Mouse (Mus musculus) liver, embryonic 11.5 days (tissue): ENCODE results near the gene Mrc1. TPM values are rescaled to one million over a fixed set of nuclear protein-coding genes. Genes with fewer than 3 reads are reported as not detected.

Source experiments
- ATAC-seq: fragments of 200-750 bp; cut with Nextera tagmentation; replicated peaks from 2 replicates; pipeline ENCODE4 v1.8.0; 2017; ENCODE audit warnings: moderate number of reproducible peaks, mild to moderate bottlenecking, moderate TSS enrichment, moderate library complexity; ENCODE audit not compliant: low FRiP score
- DNase-seq: peaks from one replicate; pipeline ENCODE4 v3.0.0-alpha.2; 2017; ENCODE audit warnings: low spot score
- H3K27ac ChIP-seq: fragments of 300-500 bp; sonication (generic); 2 replicates; pipeline ENCODE4 v1.5.1; 2014; ENCODE audit warnings: mild to moderate bottlenecking, low read depth, low read length, control low read depth
- H3K27me3 ChIP-seq: fragments of 300-500 bp; sonication (generic); replicated peaks from 2 replicates; pipeline ENCODE4 v1.6.1; 2014; ENCODE audit warnings: low read length, mixed read lengths; ENCODE audit not compliant: control insufficient read depth, insufficient read depth
- H3K36me3 ChIP-seq: fragments of 300-500 bp; sonication (generic); 2 replicates; pipeline ENCODE4 v1.6.1; 2014; ENCODE audit warnings: mild to moderate bottlenecking, low read length, moderate library complexity, mixed read lengths; ENCODE audit not compliant: control insufficient read depth, insufficient read depth
- H3K4me1 ChIP-seq: fragments of 300-500 bp; sonication (generic); replicated peaks from 2 replicates; pipeline ENCODE4 v1.6.1; 2014; ENCODE audit warnings: low read length, mixed read lengths; ENCODE audit not compliant: control insufficient read depth, insufficient read depth
- H3K4me2 ChIP-seq: fragments of 300-500 bp; sonication (generic); 2 replicates; pipeline ENCODE4 v1.6.1; 2014; ENCODE audit warnings: mild to moderate bottlenecking, control low read depth, moderate library complexity
- H3K4me3 ChIP-seq: fragments of 300-500 bp; sonication (generic); 2 replicates; pipeline ENCODE4 v1.5.1; 2014; ENCODE audit warnings: low read depth, low read length, control low read depth
- H3K9ac ChIP-seq: fragments of 300-500 bp; sonication (generic); 2 replicates; pipeline ENCODE4 v1.6.1; 2014; ENCODE audit warnings: low read depth, low read length, control low read depth
- H3K9me3 ChIP-seq: fragments of 300-500 bp; sonication (generic); 2 replicates; pipeline ENCODE4 v1.6.1; 2016; ENCODE audit warnings: low read length, inconsistent platforms, mixed read lengths; ENCODE audit not compliant: control insufficient read depth
- WGBS: fragments of 180-500 bp; shearing (Covaris S2); extraction: QIAGEN DNeasy Blood & Tissue Kit; methylation state at CpG from one replicate; pipeline ENCODE4 v1.1.7; 2014; 5-methylcytosine and 5-hydroxymethylcytosine counted together
- polyA plus RNA-seq: library from polyadenylated mRNA; unstranded; fragments of >200 nt; fragmentation: Nextera tagmentation; extraction: Ambion mirVana; gene quantifications from 2 replicates; pipeline ENCODE4 v1.2.1, GENCODE M21; 2014

Gene Mrc1
- polyA plus RNA-seq, 1 experiment from 2014 or later = 9.0 TPM

DNA sequence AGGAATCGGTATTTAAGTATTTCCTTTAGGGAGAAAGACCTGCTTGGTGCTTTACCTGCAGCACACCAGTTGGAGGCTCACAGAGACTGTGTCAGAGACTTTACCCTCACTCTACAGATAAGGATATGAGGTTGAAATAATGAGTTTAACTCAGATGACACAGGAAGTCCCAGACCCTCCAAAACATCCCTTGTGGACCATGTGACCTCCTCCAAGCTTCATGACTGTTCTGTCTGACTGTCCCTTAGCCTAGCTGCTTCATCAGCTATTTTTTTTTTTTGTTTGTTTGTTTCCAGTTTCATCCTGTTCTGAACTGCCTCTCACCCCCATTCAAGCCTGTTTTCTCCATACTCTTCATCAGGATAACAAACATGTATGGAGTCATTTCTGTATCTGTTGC is 3.7 kb downstream of the Mrc1 start:
- Histone ChIP-seq H3K4me2 (no peak overlapping the region), H3K27ac (no peak overlapping the region), H3K9me3 (no peaks in the 10 kb centered on the region), H3K27me3 (no peaks in the 10 kb centered on the region), H3K4me3 (no peak overlapping the region), H3K4me1 (no peaks in the 10 kb centered on the region; the same call in 1 of the 2 replicates), H3K9ac (no peak overlapping the region), H3K36me3 (no peaks in the 10 kb centered on the region)
- ATAC-seq = peak; percentile 20; the same call in 1 of the 2 replicates
- no peak for DNase-seq
- 73% methylated on average over 1 of the region's 1 CpGs for WGBS

DNA sequence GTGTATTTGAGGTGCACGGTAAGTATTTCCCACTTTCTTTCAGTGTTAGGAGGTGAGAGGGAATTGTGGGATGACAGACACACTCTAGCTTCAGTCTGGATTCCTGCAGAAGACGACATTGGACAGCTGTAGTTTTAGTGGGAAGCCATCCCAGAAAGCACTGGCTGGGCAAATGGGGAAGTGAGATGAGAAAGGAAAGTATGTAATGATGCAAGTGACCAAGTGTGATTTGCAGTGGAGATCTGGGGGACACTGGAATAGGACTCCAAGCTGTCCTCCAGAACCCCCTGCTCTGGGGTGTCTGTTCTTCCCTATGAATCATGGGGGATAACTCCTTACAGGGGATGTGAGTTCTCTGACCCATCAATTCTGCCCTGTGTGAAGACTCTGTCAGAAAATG is 4.8 kb downstream of the Mrc1 start:
- Histone ChIP-seq H3K27ac (no peak overlapping the region), H3K4me1 (no peaks in the 10 kb centered on the region; the same call in 1 of the 2 replicates), H3K36me3 (no peaks in the 10 kb centered on the region), H3K27me3 (no peaks in the 10 kb centered on the region), H3K4me3 (no peak overlapping the region), H3K4me2 (no peak overlapping the region), H3K9ac (no peak overlapping the region), H3K9me3 (no peaks in the 10 kb centered on the region)
- 66% methylated on average over 2 of the region's 2 CpGs for WGBS
- DNase-seq = no peak
- ATAC-seq = no peak

DNA sequence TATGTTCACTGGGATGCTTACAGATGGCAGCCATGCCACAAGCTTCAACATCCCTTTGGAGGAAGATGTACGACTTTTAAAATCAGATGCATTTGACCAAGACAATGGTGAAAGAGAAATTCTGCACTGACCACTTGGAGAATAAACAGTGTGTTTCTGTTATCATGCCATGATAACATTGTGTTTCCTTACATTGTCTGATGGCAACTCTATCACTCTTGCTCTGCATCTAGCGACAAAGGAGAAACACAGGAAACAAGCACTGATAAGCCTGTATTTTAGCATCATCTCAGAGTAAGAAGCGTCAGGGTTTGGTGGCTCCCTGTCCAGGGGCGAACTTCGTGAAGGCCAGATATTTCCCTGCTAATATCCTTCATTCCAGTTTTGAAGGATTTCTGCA is 6.1 kb downstream of the Mrc1 start:
- Histone ChIP-seq H3K27ac (no peak overlapping the region), H3K9me3 (no peaks in the 10 kb centered on the region), H3K4me1 (no peaks in the 10 kb centered on the region; the same call in 1 of the 2 replicates), H3K36me3 (no peaks in the 10 kb centered on the region), H3K27me3 (no peaks in the 10 kb centered on the region), H3K9ac (no peak overlapping the region), H3K4me2 (no peak overlapping the region), H3K4me3 (no peak overlapping the region)
- DNase-seq (no peak), ATAC-seq (no peak)
- WGBS = 44% methylated on average over 5 of the region's 5 CpGs

DNA sequence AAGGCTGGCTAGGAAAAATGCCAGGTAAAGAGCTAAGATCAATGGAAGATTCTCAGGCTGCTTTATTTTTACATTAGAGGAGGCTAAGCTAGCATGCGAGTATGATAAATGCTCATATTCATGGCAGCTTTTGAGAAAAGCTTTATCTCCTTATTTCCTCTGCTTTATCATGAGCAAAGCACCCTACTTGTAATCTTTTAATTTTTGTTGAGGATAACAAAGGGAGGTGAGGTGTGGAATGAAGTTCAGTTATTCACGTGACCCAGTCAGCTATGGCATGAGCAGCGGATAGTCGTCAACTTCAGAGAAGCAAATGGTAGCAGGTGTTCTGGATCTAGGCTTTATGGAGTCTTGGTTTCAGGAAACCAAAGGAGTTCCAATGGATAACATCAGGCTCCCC is 7.7 kb downstream of the Mrc1 start:
- H3K4me3 ChIP-seq = no peak overlapping the region
- DNase-seq = no peak
- no peak overlapping the region for H3K9ac ChIP-seq
- ATAC-seq = no peak
- WGBS = 83% methylated on average over 4 of the region's 4 CpGs
- no peak overlapping the region for H3K4me2 ChIP-seq
- H3K4me1 ChIP-seq = no peaks in the 10 kb centered on the region; the same call in 1 of the 2 replicates
- no peaks in the 10 kb centered on the region for H3K36me3 ChIP-seq
- H3K27ac ChIP-seq = no peak overlapping the region
- H3K9me3 ChIP-seq = no peaks in the 10 kb centered on the region
- H3K27me3 ChIP-seq = no peaks in the 10 kb centered on the region

DNA sequence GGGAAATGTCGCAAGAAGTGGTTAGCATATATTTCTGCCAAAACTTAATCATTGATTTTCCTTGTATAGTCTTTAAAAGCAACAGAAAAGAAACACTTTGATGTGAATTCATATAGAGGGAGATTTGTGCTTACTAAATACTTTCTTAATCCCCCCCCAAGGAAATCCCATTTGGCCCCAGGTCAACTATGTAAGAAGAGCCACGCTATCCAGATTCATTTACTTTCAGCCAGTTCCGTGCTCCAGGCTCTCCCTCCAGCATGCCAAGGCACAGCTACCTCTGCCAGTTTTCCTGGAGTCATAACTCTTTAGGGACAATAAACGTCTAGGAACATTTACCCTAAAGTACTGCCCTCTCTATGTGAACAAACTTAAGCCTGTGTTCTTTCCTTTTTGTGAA is 8.5 kb downstream of the Mrc1 start:
- Histone ChIP-seq H3K36me3 (no peaks in the 10 kb centered on the region), H3K4me1 (no peaks in the 10 kb centered on the region; the same call in 1 of the 2 replicates), H3K27me3 (no peaks in the 10 kb centered on the region), H3K4me2 (no peak overlapping the region), H3K9me3 (no peaks in the 10 kb centered on the region), H3K27ac (no peak overlapping the region), H3K9ac (no peak overlapping the region), H3K4me3 (no peak overlapping the region)
- DNase-seq (no peak), ATAC-seq (no peak)
- WGBS = 76% methylated on average over 4 of the region's 4 CpGs

DNA sequence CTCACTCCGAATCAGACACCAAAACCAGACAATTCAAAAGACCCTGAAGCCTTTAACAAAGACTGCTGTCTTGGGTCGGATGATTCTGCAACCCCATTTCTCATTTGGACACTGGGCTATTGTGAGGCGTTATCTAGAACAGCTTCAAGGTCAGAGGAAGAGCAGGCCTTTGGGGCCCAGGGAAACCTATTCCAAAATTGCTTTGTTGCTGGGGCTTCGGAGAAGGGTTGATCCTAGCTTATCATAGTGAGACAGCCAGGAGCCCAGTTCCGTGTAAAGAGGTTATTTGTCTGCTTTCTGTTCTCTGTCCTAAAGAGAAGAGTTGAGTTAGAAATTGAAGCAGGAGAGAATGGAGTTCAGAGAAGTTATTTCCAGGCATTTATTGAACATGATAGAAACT is 10.0 kb downstream of the Mrc1 start:
- Histone ChIP-seq H3K9ac (no peak overlapping the region), H3K36me3 (no peaks in the 10 kb centered on the region), H3K27me3 (no peaks in the 10 kb centered on the region), H3K27ac (no peak overlapping the region), H3K4me1 (no peaks in the 10 kb centered on the region; the same call in 1 of the 2 replicates), H3K4me2 (no peak overlapping the region), H3K4me3 (no peak overlapping the region), H3K9me3 (no peaks in the 10 kb centered on the region)
- no peak for DNase-seq
- WGBS = 50% methylated on average over 5 of the region's 5 CpGs
- ATAC-seq = no peak

DNA sequence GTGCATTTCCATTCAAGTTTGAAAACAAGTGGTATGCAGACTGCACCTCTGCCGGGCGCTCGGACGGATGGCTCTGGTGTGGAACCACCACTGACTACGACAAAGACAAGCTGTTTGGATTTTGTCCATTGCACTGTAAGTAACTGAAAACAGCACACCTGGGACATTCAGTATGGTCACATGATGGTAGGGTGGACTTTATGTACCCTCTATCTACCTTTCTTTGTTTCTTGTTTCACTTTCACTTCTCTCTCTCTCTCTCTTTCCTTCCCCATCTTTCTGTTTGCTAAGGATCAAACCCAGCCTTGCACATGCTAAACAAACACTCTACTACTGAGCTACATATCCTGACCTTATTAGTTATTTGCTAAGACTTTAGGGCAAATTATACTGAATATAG is 15.0 kb downstream of the Mrc1 start:
- no peak for ATAC-seq
- Histone ChIP-seq H3K27ac (no peak overlapping the region), H3K36me3 (no peaks in the 10 kb centered on the region), H3K9ac (no peak overlapping the region), H3K4me3 (no peak overlapping the region), H3K27me3 (no peaks in the 10 kb centered on the region), H3K4me1 (no peaks in the 10 kb centered on the region), H3K4me2 (no peak overlapping the region), H3K9me3 (no peaks in the 10 kb centered on the region)
- no peak for DNase-seq
- WGBS = 94% methylated on average over 5 of the region's 5 CpGs

DNA sequence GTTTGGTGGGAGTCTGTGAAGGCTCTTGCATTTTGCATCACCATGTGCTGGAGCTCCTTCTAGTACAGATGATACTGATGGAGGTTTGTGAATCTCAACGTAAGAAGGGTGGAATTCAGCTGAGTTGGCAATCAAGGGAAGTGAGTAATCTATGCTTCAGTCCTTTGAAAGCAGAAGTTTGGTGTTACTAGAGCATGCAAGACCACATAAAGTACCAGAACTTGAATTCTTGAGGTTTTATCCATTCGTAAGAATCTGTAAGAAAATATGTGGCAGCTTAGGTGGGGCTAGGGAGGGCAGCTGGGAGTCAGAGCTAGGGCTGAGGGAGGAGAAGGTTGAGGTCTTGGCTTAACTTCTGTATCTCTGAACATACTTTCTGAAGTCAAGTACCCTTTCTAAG is 15.5 kb downstream of the Mrc1 start:
- DNase-seq = no peak
- no peaks in the 10 kb centered on the region for H3K36me3 ChIP-seq
- H3K9ac ChIP-seq = no peak overlapping the region
- H3K4me2 ChIP-seq = no peak overlapping the region
- no peaks in the 10 kb centered on the region for H3K4me1 ChIP-seq
- H3K9me3 ChIP-seq = no peaks in the 10 kb centered on the region
- no peak overlapping the region for H3K27ac ChIP-seq
- 59% methylated on average over 2 of the region's 2 CpGs for WGBS
- H3K27me3 ChIP-seq = no peaks in the 10 kb centered on the region
- H3K4me3 ChIP-seq = no peak overlapping the region
- ATAC-seq = no peak

DNA sequence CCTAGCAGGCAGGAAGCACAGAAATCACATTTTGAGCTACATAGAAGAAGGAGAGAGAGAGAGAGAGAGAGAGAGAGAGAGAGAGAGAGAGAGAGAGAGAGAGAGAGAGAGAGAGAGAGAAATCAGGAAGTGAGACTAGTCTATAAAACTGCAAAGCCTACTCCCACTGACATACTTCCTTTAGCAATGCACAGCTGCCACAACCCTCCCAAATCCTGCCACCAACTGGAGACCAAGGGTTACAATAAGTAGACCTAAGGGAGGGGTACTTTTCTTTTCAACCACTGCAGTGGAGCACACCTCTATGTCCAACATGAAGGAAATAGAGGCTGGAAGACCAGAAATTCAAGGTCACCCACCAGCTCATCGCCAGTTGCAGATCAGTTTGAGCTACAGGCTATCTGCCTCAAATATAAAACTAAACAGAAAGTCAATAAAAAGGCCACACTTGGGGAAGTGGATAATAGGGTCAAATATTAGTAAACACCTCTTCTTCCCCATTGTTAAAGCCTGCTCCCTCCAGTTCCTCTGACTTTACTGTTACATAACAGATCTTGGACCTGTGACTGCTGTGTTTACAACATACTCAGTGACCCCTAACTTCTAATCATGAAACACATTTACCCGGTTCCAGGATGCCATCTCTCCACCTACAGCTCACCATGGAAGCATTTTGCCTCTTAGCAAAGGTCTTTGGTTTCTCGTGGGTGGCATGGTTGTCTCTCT is 20.8 kb downstream of the Mrc1 start:
- H3K27ac ChIP-seq = no peak overlapping the region
- H3K27me3 ChIP-seq = no peaks in the 10 kb centered on the region
- no peak overlapping the region for H3K9ac ChIP-seq
- no peak overlapping the region for H3K4me2 ChIP-seq
- no peaks in the 10 kb centered on the region for H3K4me1 ChIP-seq
- H3K4me3 ChIP-seq = no peak overlapping the region
- ATAC-seq (no peak), DNase-seq (no peak)
- H3K36me3 ChIP-seq = no peaks in the 10 kb centered on the region
- 76% methylated on average over 3 of the region's 3 CpGs for WGBS
- no peaks in the 10 kb centered on the region for H3K9me3 ChIP-seq
